Mouse (Mus musculus): ENCODE measurements around the gene Slc38a9. TPM values are rescaled to one million over a fixed set of nuclear protein-coding genes. Genes with fewer than 3 reads are reported as not detected.

Gene Slc38a9
- polyA plus RNA-seq, 1 experiment, result 73.3 TPM

GRCm38 (mm10) chr13:112747808-112748430 is 87.4 kb downstream of the Slc38a9 start:
- no peaks in the 10 kb centered on the region for H3K27me3 ChIP-seq (ENCODE audit: control insufficient read depth, insufficient read depth, low read length)
- H3K4me1 ChIP-seq (replicated peaks; ENCODE audit: control insufficient read depth, insufficient read depth, low read length), result peaks cover 8% of the 10 kb centered on the region
- DNase-seq, result no peak
- no peak overlapping the region for H3K4me3 ChIP-seq (ENCODE audit: control insufficient read depth, insufficient read depth, low read length)
- H3K27ac ChIP-seq (ENCODE audit: control insufficient read depth, insufficient read depth, low read length), result no peak overlapping the region
- no peaks in the 10 kb centered on the region for H3K36me3 ChIP-seq (ENCODE audit: control insufficient read depth, insufficient read depth, low read length)
- TF ChIP-seq CTCF (IDR thresholded peaks at IDR 0.05; ENCODE audit: borderline replicate concordance, control insufficient read depth, extremely low read depth, insufficient read depth, low read length, poor library complexity), result no peak
- TF ChIP-seq POLR2A (IDR thresholded peaks at IDR 0.05; ENCODE audit: control insufficient read depth, extremely low read depth, insufficient read depth, low read length, poor library complexity), result no peak
- 78% methylated on average over 6 of the region's 6 CpGs for WGBS

GRCm38 (mm10) chr13:112748808-112749510 is 88.4 kb downstream of the Slc38a9 start:
- no peak for TF ChIP-seq CTCF (IDR thresholded peaks at IDR 0.05; ENCODE audit: borderline replicate concordance, control insufficient read depth, extremely low read depth, insufficient read depth, low read length, poor library complexity)
- TF ChIP-seq POLR2A (IDR thresholded peaks at IDR 0.05; ENCODE audit: control insufficient read depth, extremely low read depth, insufficient read depth, low read length, poor library complexity), result no peak
- Histone ChIP-seq H3K36me3 (ENCODE audit: control insufficient read depth, insufficient read depth, low read length) (no peaks in the 10 kb centered on the region), H3K27me3 (ENCODE audit: control insufficient read depth, insufficient read depth, low read length) (no peaks in the 10 kb centered on the region), H3K4me3 (ENCODE audit: control insufficient read depth, insufficient read depth, low read length) (no peak overlapping the region), H3K27ac (ENCODE audit: control insufficient read depth, insufficient read depth, low read length) (no peak overlapping the region), H3K4me1 (replicated peaks; ENCODE audit: control insufficient read depth, insufficient read depth, low read length) (peaks cover 8% of the 10 kb centered on the region)
- DNase-seq, result no peak
- 97% methylated on average over 11 of the region's 11 CpGs for WGBS

DNA sequence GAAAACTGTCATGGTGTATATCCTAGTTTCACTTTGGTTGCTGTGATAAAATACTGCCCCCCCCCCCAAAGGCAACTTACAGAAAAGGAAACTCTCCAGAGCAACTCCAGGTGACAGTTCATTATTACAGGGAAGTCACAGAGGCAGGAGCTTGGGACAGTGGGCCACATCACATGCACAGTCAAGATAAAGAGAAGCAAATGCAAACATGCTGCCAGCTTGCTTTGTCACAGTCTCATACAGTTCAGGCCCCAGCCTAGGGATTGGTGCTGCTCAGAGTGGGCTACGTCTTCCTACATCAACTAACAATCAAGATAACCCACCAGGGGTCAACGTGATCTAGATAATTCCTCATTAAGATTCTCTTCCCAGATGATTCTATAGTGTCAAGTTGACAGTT is 89.3 kb downstream of the Slc38a9 start:
- 99% methylated on average over 2 of the region's 2 CpGs for WGBS
- peaks cover 8% of the 10 kb centered on the region for H3K4me1 ChIP-seq (replicated peaks; ENCODE audit: control insufficient read depth, insufficient read depth, low read length)
- H3K36me3 ChIP-seq (ENCODE audit: control insufficient read depth, insufficient read depth, low read length), result no peaks in the 10 kb centered on the region
- no peak for DNase-seq
- no peaks in the 10 kb centered on the region for H3K27me3 ChIP-seq (ENCODE audit: control insufficient read depth, insufficient read depth, low read length)
- no peak overlapping the region for H3K27ac ChIP-seq (ENCODE audit: control insufficient read depth, insufficient read depth, low read length)
- no peak overlapping the region for H3K4me3 ChIP-seq (ENCODE audit: control insufficient read depth, insufficient read depth, low read length)
- TF ChIP-seq CTCF (IDR thresholded peaks at IDR 0.05; ENCODE audit: borderline replicate concordance, control insufficient read depth, extremely low read depth, insufficient read depth, low read length, poor library complexity) (no peak), POLR2A (IDR thresholded peaks at IDR 0.05; ENCODE audit: control insufficient read depth, extremely low read depth, insufficient read depth, low read length, poor library complexity) (no peak)

DNA sequence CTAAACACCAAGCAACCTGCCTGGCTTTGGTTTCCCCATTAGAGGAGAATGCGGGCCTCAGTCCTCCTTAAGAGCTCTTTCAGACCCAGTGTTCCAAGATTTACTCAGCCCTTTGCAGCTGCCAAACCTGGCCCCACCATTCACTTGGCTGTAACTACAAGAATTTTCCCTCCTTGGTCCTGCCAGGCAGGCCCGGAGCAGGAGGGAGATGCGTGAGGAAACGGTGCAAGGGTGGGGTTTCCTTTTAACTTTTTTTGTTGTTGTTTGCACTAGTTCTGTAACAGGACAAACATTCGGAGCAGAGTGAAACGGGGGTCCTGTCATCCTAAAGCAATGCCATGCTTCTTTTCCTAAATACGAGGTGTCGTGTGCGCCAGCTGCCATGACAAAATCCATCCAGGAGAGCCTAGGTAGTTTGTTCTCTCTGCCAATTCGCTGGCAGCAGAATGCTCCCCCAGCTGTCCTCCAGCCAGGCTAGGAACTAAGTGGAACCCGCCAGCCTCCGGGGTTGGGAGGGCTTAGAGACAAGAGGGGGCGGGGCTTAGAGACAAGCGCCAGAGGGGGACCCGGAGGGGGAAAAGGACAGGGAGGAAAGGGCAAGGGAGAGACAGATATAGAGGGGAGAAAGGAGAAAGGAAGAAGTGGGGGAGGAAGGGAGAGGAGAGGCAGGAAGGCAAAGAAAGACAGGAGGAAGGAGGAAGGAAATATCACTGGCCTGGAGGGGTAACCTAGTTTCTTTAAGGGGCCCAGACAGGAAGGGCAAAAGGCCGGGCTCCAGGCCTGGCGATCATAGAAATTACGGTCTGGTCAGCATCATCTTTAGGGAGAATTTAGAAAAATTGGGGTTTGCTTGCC is 91.1 kb downstream of the Slc38a9 start:
- peak overlapping the region; percentile 31; the same call in 1 of the 2 replicates for H3K4me3 ChIP-seq (ENCODE audit: control insufficient read depth, insufficient read depth, low read length)
- peak; percentile 39 for DNase-seq

GRCm38 (mm10) chr13:112752309-112752975 is 91.9 kb downstream of the Slc38a9 start:
- no peak overlapping the region for H3K27ac ChIP-seq (ENCODE audit: control insufficient read depth, insufficient read depth, low read length)

More for the DNA sequence above, 91.1 kb downstream of the Slc38a9 start:
- peaks cover 8% of the 10 kb centered on the region for H3K4me1 ChIP-seq (replicated peaks; ENCODE audit: control insufficient read depth, insufficient read depth, low read length)
- 19% methylated on average over 18 of the region's 18 CpGs for whole genome bisulfite sequencing
- H3K27ac ChIP-seq (ENCODE audit: control insufficient read depth, insufficient read depth, low read length), result no peak overlapping the region; the same call in 1 of the 2 replicates
- H3K36me3 ChIP-seq (ENCODE audit: control insufficient read depth, insufficient read depth, low read length), result no peaks in the 10 kb centered on the region
- no peak for TF ChIP-seq CTCF (IDR thresholded peaks at IDR 0.05; ENCODE audit: borderline replicate concordance, control insufficient read depth, extremely low read depth, insufficient read depth, low read length, poor library complexity)
- H3K27me3 ChIP-seq (ENCODE audit: control insufficient read depth, insufficient read depth, low read length), result no peaks in the 10 kb centered on the region

DNA sequence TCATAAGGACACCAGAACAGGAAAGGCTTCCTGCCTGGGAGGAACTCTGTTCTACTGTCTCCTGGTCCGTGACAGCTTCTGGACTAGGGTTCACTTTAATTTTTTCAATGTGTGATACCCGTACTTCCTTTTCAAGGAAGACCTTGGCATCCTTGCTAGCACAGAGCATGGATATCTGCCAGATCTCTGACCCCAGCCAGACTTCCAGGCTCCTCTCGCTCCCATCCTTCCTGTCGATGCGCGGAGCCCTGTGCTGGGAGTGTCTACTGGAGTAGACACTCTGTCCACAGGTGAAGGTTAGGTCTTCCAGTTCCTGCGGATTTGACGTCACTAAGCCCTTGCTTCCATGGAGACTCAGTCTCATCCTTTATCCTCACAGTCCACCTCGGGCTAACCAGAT is 93.0 kb downstream of the Slc38a9 start:
- no peak for DNase-seq
- H3K27ac ChIP-seq (ENCODE audit: control insufficient read depth, insufficient read depth, low read length), result no peak overlapping the region
- H3K4me1 ChIP-seq (replicated peaks; ENCODE audit: control insufficient read depth, insufficient read depth, low read length), result peaks cover 8% of the 10 kb centered on the region
- 95% methylated on average over 9 of the region's 9 CpGs for WGBS
- no peaks in the 10 kb centered on the region for H3K27me3 ChIP-seq (ENCODE audit: control insufficient read depth, insufficient read depth, low read length)
- no peak overlapping the region for H3K4me3 ChIP-seq (ENCODE audit: control insufficient read depth, insufficient read depth, low read length)
- H3K36me3 ChIP-seq (ENCODE audit: control insufficient read depth, insufficient read depth, low read length), result no peaks in the 10 kb centered on the region
- TF ChIP-seq POLR2A (IDR thresholded peaks at IDR 0.05; ENCODE audit: control insufficient read depth, extremely low read depth, insufficient read depth, low read length, poor library complexity), result no peak
- TF ChIP-seq CTCF (IDR thresholded peaks at IDR 0.05; ENCODE audit: borderline replicate concordance, control insufficient read depth, extremely low read depth, insufficient read depth, low read length, poor library complexity), result no peak

More at GRCm38 (mm10) chr13:112752309-112752975, 91.9 kb downstream of the Slc38a9 start:
- TF ChIP-seq CTCF (IDR thresholded peaks at IDR 0.05; ENCODE audit: borderline replicate concordance, control insufficient read depth, extremely low read depth, insufficient read depth, low read length, poor library complexity), result no peak
- TF ChIP-seq POLR2A (IDR thresholded peaks at IDR 0.05; ENCODE audit: control insufficient read depth, extremely low read depth, insufficient read depth, low read length, poor library complexity), result no peak
- Histone ChIP-seq H3K27me3 (ENCODE audit: control insufficient read depth, insufficient read depth, low read length) (no peaks in the 10 kb centered on the region), H3K4me1 (replicated peaks; ENCODE audit: control insufficient read depth, insufficient read depth, low read length) (peaks cover 8% of the 10 kb centered on the region), H3K4me3 (ENCODE audit: control insufficient read depth, insufficient read depth, low read length) (no peak overlapping the region), H3K36me3 (ENCODE audit: control insufficient read depth, insufficient read depth, low read length) (no peaks in the 10 kb centered on the region)
- no peak for DNase-seq
- 63% methylated on average over 11 of the region's 11 CpGs for WGBS
